Mouse (Mus musculus) layer of hippocampus, postnatal 10 days (tissue): ENCODE results near the gene Gal. TPM values are rescaled to one million over a fixed set of nuclear protein-coding genes. Genes with fewer than 3 reads are reported as not detected.

ENCODE experiments used
- total RNA-seq, 2 experiments: library from RNA; stranded (reverse); gene quantifications; 2 replicates each; pipeline ENCODE4 v1.2.3; 2021

Gene Gal
- total RNA-seq, 2 experiments from 2014 or later = 4.5 to 5.5 TPM

Other genes starting within 250 kb of the Gal start
- gene Mrpl21, start 131.6 kb downstream of the Gal start, total RNA-seq = 10 to 100 TPM; 55.1 to 55.7 TPM
- 10 to 100 TPM; 12.4 to 12.6 TPM for gene Ighmbp2, start 131.5 kb downstream of the Gal start, total RNA-seq
- 10 to 100 TPM; 31.9 to 35.2 TPM for gene Cpt1a, start 92.2 kb downstream of the Gal start, total RNA-seq
- under 1 TPM; 0.41 to 0.69 TPM for gene Tesmin, start 25.7 kb downstream of the Gal start, total RNA-seq
- 10 to 100 TPM; 92.2 TPM for gene Ppp6r3, start 161.2 kb upstream of the Gal start, total RNA-seq